Mouse (Mus musculus): ENCODE measurements around the gene Rhob.

DNA sequence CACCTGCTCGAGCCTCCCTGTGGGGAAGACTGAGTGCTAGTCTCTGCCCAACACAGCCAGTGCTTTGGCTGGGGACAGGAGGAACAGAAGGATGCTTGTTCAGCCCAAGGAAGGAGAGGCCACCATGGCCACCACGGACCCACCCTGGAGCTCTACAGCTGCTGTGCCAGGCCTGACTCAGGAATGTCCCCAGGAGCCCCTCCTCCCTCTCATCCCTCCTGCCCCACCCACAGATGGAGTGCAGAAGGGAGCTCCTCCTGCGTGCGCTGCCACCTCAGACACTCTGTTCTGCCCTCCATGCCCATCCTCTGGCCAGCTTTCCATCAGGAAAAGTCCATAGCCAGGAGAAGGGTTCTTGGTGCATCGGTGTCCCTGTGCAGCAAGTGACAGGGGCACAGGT is 42.8 kb downstream of the Rhob start:
- TF ChIP-seq CTCF (IDR thresholded peaks at IDR 0.05; ENCODE audit: extremely low read depth, insufficient read length, insufficient replicate concordance, low read depth, low read length) (no peak), POLR2A (IDR thresholded peaks at IDR 0.05; ENCODE audit: low read depth, low read length) (no peak)

Data from small intestine, adult 2 months (tissue).